Mouse (Mus musculus) natural killer cell, adult 2 months (primary cell): Measurements from ENCODE around the gene Grid2.

Experiments
- DNase-seq, 2 experiments: peaks; one replicate each; pipeline ENCODE4 v3.0.0; 2022; ENCODE audit warnings: low spot score in 2 of 2

Gene Grid2

GRCm38 (mm10) chr6:64304709-64305476 is 1049.2 kb downstream of the Grid2 start:
- no peak for DNase-seq

DNA sequence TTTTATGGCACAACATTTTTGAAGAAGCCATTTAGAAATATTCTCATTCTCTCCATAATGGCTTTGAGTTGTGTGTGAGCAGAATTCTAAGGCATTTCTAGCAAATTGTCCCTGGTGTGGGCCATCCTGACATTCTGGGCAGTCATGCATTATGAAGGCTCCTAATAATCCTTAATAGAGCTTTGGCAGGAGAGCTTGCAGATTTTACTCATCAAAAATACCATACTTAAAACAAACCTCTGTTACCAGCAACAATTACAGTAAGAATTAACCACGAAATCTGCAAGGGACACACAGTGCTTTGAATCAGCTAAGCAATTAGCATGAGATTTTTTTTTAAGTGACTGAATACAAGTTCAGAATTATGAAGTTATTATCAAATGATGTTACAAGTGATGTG is 1053.0 kb downstream of the Grid2 start:
- DNase-seq = no peak

GRCm38 (mm10) chr6:64313132-64313531 is 1057.5 kb downstream of the Grid2 start:
- no peak for DNase-seq

- no peak for DNase-seq
Measured at GRCm38 (mm10) chr6:64326936-64327335, 1071.3 kb downstream of the Grid2 start.

GRCm38 (mm10) chr6:64327876-64328275 is 1072.2 kb downstream of the Grid2 start:
- no peak for DNase-seq

- no peak for DNase-seq
Measured at GRCm38 (mm10) chr6:64398413-64399098, 1142.9 kb downstream of the Grid2 start.

DNA sequence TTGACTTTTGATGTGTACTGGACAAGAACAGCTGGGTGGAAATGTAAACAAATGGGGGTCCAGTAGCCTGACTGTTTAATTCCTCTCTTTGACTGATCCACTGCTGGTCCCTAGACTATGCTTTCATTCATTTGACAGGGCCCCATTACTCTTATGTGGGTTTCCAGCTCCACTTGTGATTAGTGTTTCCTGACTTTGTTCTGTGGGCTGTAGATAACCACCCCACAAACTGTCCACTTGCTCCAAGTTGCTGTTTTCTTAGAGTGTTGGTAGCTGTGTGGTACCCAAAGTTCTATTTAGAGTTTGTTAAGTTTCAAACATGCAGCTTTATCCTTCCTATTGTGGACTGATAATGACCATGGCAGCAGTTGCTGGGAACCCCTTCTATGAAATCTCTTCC is 1172.0 kb downstream of the Grid2 start:
- DNase-seq = no peak

GRCm38 (mm10) chr6:64428898-64429297 is 1173.2 kb downstream of the Grid2 start:
- DNase-seq = no peak

GRCm38 (mm10) chr6:64448127-64448526 is 1192.5 kb downstream of the Grid2 start:
- DNase-seq = no peak

GRCm38 (mm10) chr6:64448864-64449355 is 1193.2 kb downstream of the Grid2 start:
- DNase-seq = no peak

DNA sequence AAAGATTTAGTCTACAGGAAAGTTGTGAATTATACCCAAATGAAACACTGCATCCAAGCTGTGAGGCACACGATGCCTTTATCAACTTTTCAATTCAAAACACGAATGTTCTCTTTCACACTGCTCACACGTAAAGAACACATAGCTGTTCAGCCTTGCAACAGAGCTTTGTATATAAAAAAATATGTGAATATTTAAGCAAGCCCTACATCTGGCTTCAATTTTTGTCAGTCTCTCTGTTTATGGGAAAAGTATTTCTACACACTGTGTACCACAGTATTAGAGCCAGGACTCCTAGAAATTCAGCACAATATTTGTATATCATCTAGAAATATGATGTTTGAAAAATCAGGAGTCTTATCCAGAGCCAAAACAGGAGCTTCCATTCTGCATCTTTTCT is 1195.1 kb downstream of the Grid2 start:
- no peak for DNase-seq

- no peak for DNase-seq
Measured at GRCm38 (mm10) chr6:64479884-64480283, 1224.2 kb downstream of the Grid2 start.

- no peak for DNase-seq
Measured at GRCm38 (mm10) chr6:64480592-64480991, 1224.9 kb downstream of the Grid2 start.

GRCm38 (mm10) chr6:64490313-64491067 is 1234.8 kb downstream of the Grid2 start:
- no peak for DNase-seq

DNA sequence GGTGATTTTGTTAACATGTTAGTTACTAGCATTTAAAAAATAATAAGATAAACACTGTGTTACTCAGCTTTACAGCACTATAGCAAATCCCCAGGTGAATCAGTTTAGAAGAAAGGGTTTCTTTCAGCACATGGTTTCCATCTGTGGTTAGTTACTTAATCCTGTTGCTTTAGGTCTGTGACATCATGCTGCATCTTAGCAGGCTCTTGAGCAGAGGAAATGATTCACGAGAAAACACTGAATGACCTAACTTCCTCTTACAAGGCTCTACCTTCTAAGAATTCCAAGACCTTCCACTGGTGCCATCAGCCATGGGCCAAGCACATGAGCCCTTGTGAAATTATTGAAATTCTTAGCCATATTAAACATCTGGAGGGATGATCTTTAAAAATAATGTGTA is 1248.7 kb downstream of the Grid2 start:
- DNase-seq = no peak

GRCm38 (mm10) chr6:64542168-64542567 is 1286.5 kb downstream of the Grid2 start:
- no peak for DNase-seq

DNA sequence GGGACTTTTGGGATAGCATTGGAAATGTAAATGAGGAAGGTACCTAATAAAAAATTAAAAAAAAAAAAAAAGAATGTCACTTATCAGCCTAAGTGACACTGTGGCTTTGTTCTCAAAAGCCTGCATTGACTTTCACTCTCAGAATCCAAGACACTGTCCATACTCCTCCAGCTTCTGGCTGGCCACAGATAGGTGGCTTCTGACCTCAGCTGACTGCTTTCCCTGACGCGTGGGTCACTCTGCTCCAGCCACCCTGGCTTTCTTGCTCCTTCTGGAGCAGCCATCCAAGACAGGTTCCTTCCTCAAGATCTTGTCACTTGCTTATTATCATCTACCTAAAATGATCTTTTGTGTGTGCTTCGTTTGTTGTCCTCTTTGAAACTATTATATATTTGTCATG is 1298.0 kb downstream of the Grid2 start:
- DNase-seq = no peak

GRCm38 (mm10) chr6:64555220-64555619 is 1299.5 kb downstream of the Grid2 start:
- DNase-seq = no peak

DNA sequence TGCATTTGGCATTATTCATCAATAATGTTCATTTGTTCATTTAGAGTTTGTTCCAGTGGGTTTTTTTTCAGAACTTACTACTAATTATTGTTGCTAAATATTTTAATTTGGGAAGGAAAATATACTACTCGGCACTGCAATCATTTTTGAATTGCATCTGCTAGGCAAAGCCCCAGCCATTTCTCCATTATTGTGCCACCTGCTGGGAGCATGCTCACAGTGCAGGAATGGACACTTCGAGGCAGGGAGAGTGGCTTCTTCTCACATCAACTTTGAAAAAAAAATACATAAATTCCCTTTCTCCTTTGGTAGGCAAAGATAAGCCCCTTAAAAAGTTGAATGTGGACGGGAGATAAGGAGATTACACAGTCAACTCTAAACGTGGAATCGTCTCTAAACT is 1312.9 kb downstream of the Grid2 start:
- DNase-seq = no peak

- no peak for DNase-seq
Measured at GRCm38 (mm10) chr6:64581338-64581737, 1325.7 kb downstream of the Grid2 start.

GRCm38 (mm10) chr6:64588487-64589205 is 1333.0 kb downstream of the Grid2 start:
- no peak for DNase-seq

DNA sequence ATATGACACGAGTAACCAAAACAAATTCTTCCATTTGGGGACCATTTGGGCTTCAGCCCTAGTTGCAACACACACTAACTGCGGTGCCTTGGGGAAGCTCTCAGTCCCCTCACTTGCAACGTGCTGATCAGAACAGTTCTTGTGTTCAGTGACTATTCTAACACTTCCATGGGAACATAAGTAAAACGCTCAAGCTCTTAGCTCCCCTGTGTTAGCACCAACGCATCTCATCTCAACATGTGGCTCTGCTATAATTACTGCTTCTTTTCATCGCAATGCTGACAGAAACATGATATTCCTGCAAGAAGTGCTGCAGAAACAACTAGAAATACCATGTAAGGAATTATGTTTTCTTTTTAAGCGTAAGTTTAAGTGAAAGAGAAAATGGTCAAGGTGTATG is 1340.6 kb downstream of the Grid2 start:
- no peak for DNase-seq
